Mouse (Mus musculus) telencephalon, adult 2 months (tissue): Measurements from ENCODE around the gene Plekhf1.

Experiments used
- DNase-seq: peaks from one replicate; pipeline ENCODE4 v3.0.0-alpha.2; 2011; ENCODE audit warnings: low read depth, low spot score

The Plekhf1 gene

GRCm38 (mm10) chr7:38218631-38219367 is 9.0 kb downstream of the Plekhf1 start:
- no peak for DNase-seq

- DNase-seq, result peak; percentile 72
These were observed 10.2 kb downstream of the Plekhf1 start for GRCm38 (mm10) chr7:38217417-38218171.

- no peak for DNase-seq
These were observed 12.1 kb downstream of the Plekhf1 start for GRCm38 (mm10) chr7:38215697-38216096.

- no peak for DNase-seq
These were observed 12.5 kb downstream of the Plekhf1 start for GRCm38 (mm10) chr7:38215281-38215680.

- DNase-seq, result no peak
These were observed 13.2 kb downstream of the Plekhf1 start for GRCm38 (mm10) chr7:38214473-38215214.

GRCm38 (mm10) chr7:38212651-38213062 is 15.2 kb downstream of the Plekhf1 start:
- no peak for DNase-seq

GRCm38 (mm10) chr7:38209478-38210152 is 18.2 kb downstream of the Plekhf1 start:
- DNase-seq, result no peak

GRCm38 (mm10) chr7:38208969-38209368 is 18.8 kb downstream of the Plekhf1 start:
- no peak for DNase-seq

- no peak for DNase-seq
These were observed 21.3 kb downstream of the Plekhf1 start for GRCm38 (mm10) chr7:38206564-38206963.

GRCm38 (mm10) chr7:38205801-38206200 is 22.0 kb downstream of the Plekhf1 start:
- no peak for DNase-seq

GRCm38 (mm10) chr7:38204314-38204713 is 23.5 kb downstream of the Plekhf1 start:
- DNase-seq, result no peak

GRCm38 (mm10) chr7:38201290-38201658 is 26.5 kb downstream of the Plekhf1 start:
- DNase-seq, result no peak

GRCm38 (mm10) chr7:38200606-38201289 is 27.1 kb downstream of the Plekhf1 start:
- DNase-seq, result peak; percentile 72

- DNase-seq, result no peak
These were observed 27.8 kb downstream of the Plekhf1 start for GRCm38 (mm10) chr7:38199907-38200605.

- DNase-seq, result no peak
These were observed 36.2 kb downstream of the Plekhf1 start for GRCm38 (mm10) chr7:38191571-38191970.

- no peak for DNase-seq
These were observed 36.7 kb downstream of the Plekhf1 start for GRCm38 (mm10) chr7:38191146-38191545.

- no peak for DNase-seq
These were observed 37.6 kb downstream of the Plekhf1 start for GRCm38 (mm10) chr7:38190056-38190835.

GRCm38 (mm10) chr7:38189136-38189982 is 38.5 kb downstream of the Plekhf1 start:
- no peak for DNase-seq
